Mouse (Mus musculus): ENCODE measurements at regions not wholly inside any gene's neighbourhood (a gene's known extent, or its start where the extent isn't known, plus 50 kb on each side); places are given as distances from the start of the nearest gene placed in this dataset.

DNA sequence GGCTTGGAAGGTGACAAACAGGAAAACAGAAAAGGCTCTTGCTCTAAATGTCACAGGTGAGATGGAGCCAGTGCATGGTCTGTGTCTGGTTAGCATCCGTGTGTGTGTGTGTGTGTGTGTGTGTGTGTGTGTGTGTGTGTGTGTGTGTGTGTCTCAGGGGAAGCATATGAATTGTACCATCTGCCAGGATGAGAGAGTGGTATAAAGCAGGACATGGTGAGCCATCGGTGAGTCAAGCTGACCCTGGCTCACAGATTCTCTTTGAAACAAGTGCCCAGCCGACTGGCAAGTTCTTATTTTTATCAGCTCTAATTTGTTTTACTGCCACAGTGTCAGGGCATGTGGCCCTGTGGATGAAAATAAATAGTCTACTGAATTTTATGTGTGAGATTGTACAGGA lies 153.6 kb upstream of the Phyhipl start:
- Histone ChIP-seq H3K4me2 (no peak overlapping the region), H3K27ac (no peak overlapping the region), H3K9me3 (replicated peaks) (no peaks in the 10 kb centered on the region), H3K4me1 (replicated peaks) (no peaks in the 10 kb centered on the region), H3K4me3 (no peak overlapping the region), H3K27me3 (no peaks in the 10 kb centered on the region), H3K36me3 (no peaks in the 10 kb centered on the region), H3K9ac (no peak overlapping the region)
- ATAC-seq (replicated peaks; ENCODE audit: insufficient number of reproducible peaks, insufficient read depth, low FRiP score, low read depth), result no peak
- WGBS, result 55% methylated on average over 3 of the region's 3 CpGs

- no peaks in the 10 kb centered on the region for H3K36me3 ChIP-seq
- H3K9ac ChIP-seq, result no peak overlapping the region
- H3K27me3 ChIP-seq, result no peaks in the 10 kb centered on the region
- no peak overlapping the region for H3K4me2 ChIP-seq
- no peak overlapping the region for H3K27ac ChIP-seq
- WGBS, result 58% methylated on average over 9 of the region's 9 CpGs
- H3K4me1 ChIP-seq (replicated peaks), result no peaks in the 10 kb centered on the region
- H3K9me3 ChIP-seq (replicated peaks), result no peaks in the 10 kb centered on the region
- no peak for ATAC-seq (replicated peaks; ENCODE audit: insufficient number of reproducible peaks, insufficient read depth, low FRiP score, low read depth)
- H3K4me3 ChIP-seq, result no peak overlapping the region
Measured at GRCm38 (mm10) chr10:70806786-70807385, 151.1 kb upstream of the Phyhipl start.

DNA sequence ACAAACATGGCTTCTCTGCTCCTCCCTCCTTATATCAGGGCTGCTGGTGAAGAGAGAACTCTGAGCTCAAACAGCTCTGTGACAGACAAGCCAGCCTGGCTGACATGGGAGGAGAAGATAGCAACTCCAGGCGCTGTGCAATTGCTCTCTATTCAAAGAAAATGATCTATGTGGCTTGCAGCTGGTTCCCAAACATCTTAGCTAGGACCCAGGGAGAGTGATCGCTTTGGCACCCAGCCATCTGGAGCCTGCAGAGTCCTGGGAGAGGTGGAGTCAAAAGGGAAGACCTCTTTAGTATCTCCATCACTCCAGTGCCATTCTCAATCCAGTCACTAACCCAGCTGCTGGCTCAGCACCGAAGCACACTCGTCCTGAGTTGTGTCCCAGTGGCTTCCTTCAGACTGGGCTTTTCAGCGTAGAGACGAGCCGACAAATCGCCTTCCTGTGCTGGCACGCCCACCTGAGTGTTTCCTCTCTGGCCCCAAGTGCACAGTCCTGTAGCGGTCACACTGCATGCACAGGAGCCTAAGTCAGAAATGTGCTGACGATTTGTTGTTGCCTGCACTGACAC lies 145.1 kb upstream of the Phyhipl start:
- H3K9ac ChIP-seq, result no peak overlapping the region
- WGBS, result 54% methylated on average over 11 of the region's 11 CpGs

GRCm38 (mm10) chr10:70799906-70800305 lies 144.1 kb upstream of the Phyhipl start:
- no peak for ATAC-seq (replicated peaks; ENCODE audit: insufficient number of reproducible peaks, insufficient read depth, low FRiP score, low read depth)
- no peak overlapping the region for H3K4me2 ChIP-seq
- no peak overlapping the region for H3K4me3 ChIP-seq
- H3K9me3 ChIP-seq (replicated peaks), result no peaks in the 10 kb centered on the region
- H3K4me1 ChIP-seq (replicated peaks), result no peaks in the 10 kb centered on the region
- H3K36me3 ChIP-seq, result no peaks in the 10 kb centered on the region
- WGBS, result 74% methylated on average over 5 of the region's 5 CpGs
- H3K27ac ChIP-seq, result peak overlapping the region; percentile 16; the same call in 1 of the 2 replicates
- no peak overlapping the region for H3K9ac ChIP-seq
- H3K27me3 ChIP-seq, result no peaks in the 10 kb centered on the region

More for the DNA sequence above, 145.1 kb upstream of the Phyhipl start:
- Histone ChIP-seq H3K4me3 (no peak overlapping the region), H3K36me3 (no peaks in the 10 kb centered on the region), H3K27me3 (no peaks in the 10 kb centered on the region), H3K9me3 (replicated peaks) (no peaks in the 10 kb centered on the region), H3K27ac (no peak overlapping the region), H3K4me1 (replicated peaks) (no peaks in the 10 kb centered on the region), H3K4me2 (0 out of 2 replicates have a peak overlapping the region, but pooled peaks have one; percentile 9)
- ATAC-seq (replicated peaks; ENCODE audit: insufficient number of reproducible peaks, insufficient read depth, low FRiP score, low read depth), result 0 out of 2 replicates have a peak, but pooled peaks have one; percentile 50

DNA sequence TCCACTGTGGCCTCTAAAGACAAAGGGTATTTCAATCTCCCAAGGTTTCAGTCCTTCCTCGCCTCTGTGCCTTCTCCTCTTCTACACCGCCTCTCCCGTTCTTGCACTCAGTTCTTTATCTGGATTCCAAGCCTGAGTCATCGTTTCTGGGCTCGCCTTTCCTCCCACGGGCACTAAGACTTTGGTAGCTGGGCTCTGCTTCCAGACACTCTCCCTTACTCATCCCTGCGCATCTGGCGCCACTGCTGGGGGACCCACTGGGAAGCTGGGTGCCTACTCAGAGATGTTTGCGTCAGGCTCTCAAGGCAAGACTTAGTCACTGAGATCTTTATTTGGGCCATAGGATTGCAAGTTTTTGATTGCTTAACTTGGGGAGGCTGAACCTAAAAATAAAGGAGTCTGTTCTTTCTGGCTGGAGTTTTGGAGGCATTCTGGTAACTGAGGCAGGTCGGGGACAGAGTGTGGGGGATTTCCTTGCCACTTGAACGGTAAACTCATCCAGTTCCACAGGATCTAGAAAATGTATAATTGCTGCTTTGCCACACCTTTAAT lies 143.5 kb upstream of the Phyhipl start:
- 59% methylated on average over 11 of the region's 11 CpGs for WGBS
- no peak overlapping the region for H3K4me2 ChIP-seq
- H3K9ac ChIP-seq, result no peak overlapping the region
- no peaks in the 10 kb centered on the region for H3K36me3 ChIP-seq
- no peak overlapping the region for H3K4me3 ChIP-seq
- no peak for ATAC-seq (replicated peaks; ENCODE audit: insufficient number of reproducible peaks, insufficient read depth, low FRiP score, low read depth)
- H3K27me3 ChIP-seq, result no peaks in the 10 kb centered on the region
- peak overlapping the region; percentile 16; the same call in 1 of the 2 replicates for H3K27ac ChIP-seq
- H3K9me3 ChIP-seq (replicated peaks), result no peaks in the 10 kb centered on the region
- no peaks in the 10 kb centered on the region for H3K4me1 ChIP-seq (replicated peaks)

GRCm38 (mm10) chr10:70788814-70789452 lies 133.2 kb upstream of the Phyhipl start:
- Histone ChIP-seq H3K9ac (no peak overlapping the region), H3K27me3 (no peaks in the 10 kb centered on the region), H3K27ac (no peak overlapping the region), H3K4me2 (no peak overlapping the region), H3K4me1 (replicated peaks) (no peaks in the 10 kb centered on the region), H3K36me3 (no peaks in the 10 kb centered on the region), H3K9me3 (replicated peaks) (no peaks in the 10 kb centered on the region), H3K4me3 (no peak overlapping the region)
- WGBS, result 60% methylated on average over 7 of the region's 7 CpGs
- no peak for ATAC-seq (replicated peaks; ENCODE audit: insufficient number of reproducible peaks, insufficient read depth, low FRiP score, low read depth)

DNA sequence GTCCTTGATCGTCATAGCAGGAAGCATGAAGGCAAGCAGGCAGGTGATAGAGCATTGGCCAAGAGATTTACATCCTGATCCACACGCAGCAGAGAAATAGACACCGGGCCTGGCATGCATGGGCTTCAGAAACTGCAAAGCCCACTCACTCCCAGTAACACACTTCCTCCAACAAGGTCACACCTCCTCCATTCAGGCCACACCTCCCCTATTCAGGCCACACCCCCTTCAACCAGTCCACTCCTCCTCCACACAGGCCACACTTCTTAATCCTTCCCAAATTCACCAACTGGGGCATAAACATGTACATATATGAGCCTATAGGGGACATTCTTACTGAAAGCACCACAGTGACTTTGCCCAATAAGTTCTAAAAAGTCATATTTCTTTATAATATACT lies 125.3 kb upstream of the Phyhipl start:
- WGBS, result 89% methylated on average over 3 of the region's 3 CpGs

DNA sequence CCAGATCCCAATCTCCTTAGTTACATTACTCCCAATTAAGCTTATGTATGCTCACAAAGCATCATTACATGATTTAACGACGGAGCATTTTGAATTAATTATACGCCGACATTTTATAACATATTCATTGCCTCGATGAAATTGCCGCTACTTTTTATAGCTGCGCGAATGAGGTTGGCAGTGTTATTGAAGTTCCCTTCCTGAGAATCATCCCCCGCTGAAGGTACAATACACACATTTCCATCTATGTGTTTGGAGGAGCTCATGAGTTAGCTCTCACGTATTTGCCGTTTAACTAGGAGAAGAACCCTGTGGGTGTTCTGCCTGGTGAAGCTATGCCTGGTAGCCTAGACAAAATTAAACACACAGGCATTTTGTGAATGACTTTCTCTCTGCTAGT lies 122.8 kb upstream of the Phyhipl start:
- H3K9me3 ChIP-seq (replicated peaks), result no peaks in the 10 kb centered on the region
- no peak overlapping the region for H3K4me3 ChIP-seq
- no peak overlapping the region for H3K9ac ChIP-seq
- ATAC-seq (replicated peaks; ENCODE audit: insufficient number of reproducible peaks, insufficient read depth, low FRiP score, low read depth), result no peak
- no peak overlapping the region for H3K27ac ChIP-seq
- H3K4me2 ChIP-seq, result no peak overlapping the region
- no peaks in the 10 kb centered on the region for H3K4me1 ChIP-seq (replicated peaks)
- no peaks in the 10 kb centered on the region for H3K36me3 ChIP-seq
- no peaks in the 10 kb centered on the region for H3K27me3 ChIP-seq
- WGBS, result 88% methylated on average over 11 of the region's 11 CpGs

More for the DNA sequence above, 125.3 kb upstream of the Phyhipl start:
- no peak for ATAC-seq (replicated peaks; ENCODE audit: insufficient number of reproducible peaks, insufficient read depth, low FRiP score, low read depth)
- Histone ChIP-seq H3K4me2 (no peak overlapping the region), H3K36me3 (no peaks in the 10 kb centered on the region), H3K9me3 (replicated peaks) (no peaks in the 10 kb centered on the region), H3K27ac (no peak overlapping the region), H3K9ac (no peak overlapping the region), H3K4me3 (no peak overlapping the region), H3K27me3 (no peaks in the 10 kb centered on the region), H3K4me1 (replicated peaks) (no peaks in the 10 kb centered on the region)

GRCm38 (mm10) chr10:70774571-70774970 lies 118.8 kb upstream of the Phyhipl start:
- 68% methylated on average over 2 of the region's 2 CpGs for WGBS
- no peak overlapping the region for H3K4me2 ChIP-seq

GRCm38 (mm10) chr10:70774159-70774558 lies 118.4 kb upstream of the Phyhipl start:
- WGBS, result 66% methylated on average over 4 of the region's 4 CpGs
- Histone ChIP-seq H3K27ac (no peak overlapping the region), H3K4me3 (no peak overlapping the region), H3K27me3 (no peaks in the 10 kb centered on the region), H3K4me2 (no peak overlapping the region), H3K9me3 (replicated peaks) (no peaks in the 10 kb centered on the region), H3K36me3 (no peaks in the 10 kb centered on the region), H3K9ac (no peak overlapping the region), H3K4me1 (replicated peaks) (no peaks in the 10 kb centered on the region)
- no peak for ATAC-seq (replicated peaks; ENCODE audit: insufficient number of reproducible peaks, insufficient read depth, low FRiP score, low read depth)

More at GRCm38 (mm10) chr10:70774571-70774970, 118.8 kb upstream of the Phyhipl start:
- H3K27me3 ChIP-seq, result no peaks in the 10 kb centered on the region
- no peak for ATAC-seq (replicated peaks; ENCODE audit: insufficient number of reproducible peaks, insufficient read depth, low FRiP score, low read depth)
- no peak overlapping the region for H3K27ac ChIP-seq
- no peak overlapping the region for H3K4me3 ChIP-seq
- no peak overlapping the region for H3K9ac ChIP-seq
- H3K36me3 ChIP-seq, result no peaks in the 10 kb centered on the region
- no peaks in the 10 kb centered on the region for H3K4me1 ChIP-seq (replicated peaks)
- no peaks in the 10 kb centered on the region for H3K9me3 ChIP-seq (replicated peaks)

GRCm38 (mm10) chr10:70767461-70767860 lies 111.7 kb upstream of the Phyhipl start:
- Histone ChIP-seq H3K27me3 (no peaks in the 10 kb centered on the region), H3K4me2 (no peak overlapping the region), H3K36me3 (no peaks in the 10 kb centered on the region), H3K4me3 (no peak overlapping the region), H3K4me1 (replicated peaks) (no peaks in the 10 kb centered on the region), H3K27ac (no peak overlapping the region), H3K9me3 (replicated peaks) (no peaks in the 10 kb centered on the region), H3K9ac (no peak overlapping the region)
- WGBS, result 83% methylated on average over 7 of the region's 7 CpGs
- no peak for ATAC-seq (replicated peaks; ENCODE audit: insufficient number of reproducible peaks, insufficient read depth, low FRiP score, low read depth)
